Comparison of ENCODE assay signal across 27 mouse cellular contexts in the genomic region with DNA sequence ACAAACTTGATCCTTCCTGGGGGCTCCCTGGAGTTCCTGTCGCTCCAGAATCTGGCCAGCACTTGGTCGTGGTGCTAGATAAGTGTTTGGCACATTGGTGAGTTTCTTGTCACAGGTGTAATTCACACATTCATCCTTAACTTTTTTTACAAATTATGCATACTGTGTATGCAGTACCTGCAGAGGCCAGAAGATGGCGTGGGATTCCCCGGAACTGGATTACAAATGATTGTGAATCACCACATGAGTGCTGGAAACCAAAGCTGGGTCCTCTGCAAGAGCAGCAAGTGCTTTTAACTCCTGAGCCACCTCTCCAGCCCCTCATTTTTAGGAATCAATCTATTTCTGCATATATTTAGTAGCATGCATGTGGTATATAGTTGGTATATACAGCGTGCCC. TPM values are rescaled to one million over a fixed set of nuclear protein-coding genes. Genes with fewer than 3 reads are reported as not detected.
DNase-seq lines count a peak whose midpoint lies in the region; ATAC-seq and TF ChIP-seq lines count a peak whose summit lies in the region.
"Had no signal": no experiment of that assay in that cellular context is flagged by ENCODE, and none has a peak within 500 bp of the region (broad histone marks: within the 10 kb centered on the region; RNA-seq: fewer than 3 reads in every experiment).

No protein-coding gene starts in this region.

- peaks cover 8% of the 10 kb centered on the region; the same call in 1 of the 2 replicates for H3K36me3 ChIP-seq in heart, postnatal 0 days (replicated peaks; ENCODE audit: control insufficient read depth, insufficient read depth, low read length)
- H3K36me3 ChIP-seq in liver, embryonic 14.5 days (replicated peaks; ENCODE audit: control insufficient read depth, insufficient read depth, low read depth), result no peaks in the 10 kb centered on the region
- H3K36me3 ChIP-seq in liver, embryonic 12.5 days, result peaks cover 7% of the 10 kb centered on the region
- peaks cover 0 to 16% of the 10 kb centered on the region in 2 experiments; a peak in 2 of 4 replicates for H3K36me3 ChIP-seq in MEL (ENCODE audit: control insufficient read depth in 1 of 2, insufficient read depth in 2 of 2, low read length in 2 of 2)
- H3K36me3 ChIP-seq in splenic B cell, adult 2 months (ENCODE audit: control insufficient read depth, insufficient read depth, low read length, poor library complexity, severe bottlenecking), result peaks cover 6% of the 10 kb centered on the region
- H3K36me3 ChIP-seq: embryonic facial prominence, embryonic 10.5 days; hindbrain, embryonic 13.5 days; limb, embryonic 10.5 days; midbrain, embryonic 15.5 days; neural tube, embryonic 15.5 days had no signal

- no peaks in the 10 kb centered on the region for H3K79me2 ChIP-seq in MEL (ENCODE audit: control insufficient read depth, insufficient read depth, low read length, poor library complexity)

- WGBS in heart, postnatal 0 days, result 78% methylated on average over 5 of the region's 5 CpGs
- 65% methylated on average over 5 of the region's 5 CpGs for WGBS in liver, embryonic 14.5 days (ENCODE audit: insufficient replicate concordance)
- WGBS in liver, embryonic 12.5 days (ENCODE audit: insufficient replicate concordance), result 71% methylated on average over 5 of the region's 5 CpGs

- no peak for DNase-seq in heart, postnatal 0 days (ENCODE audit: low spot score)
- DNase-seq in heart, postnatal 25 days (ENCODE audit: low spot score), result no peak
- DNase-seq in liver, embryonic 14.5 days (ENCODE audit: low read depth in 3 of 3, low spot score in 3 of 3), result no peak
- DNase-seq in MEL (ENCODE audit: low read depth, low spot score), result peak; percentile 38
- DNase-seq in splenic B cell, adult 2 months (ENCODE audit: low read depth, low spot score), result peak; percentile 23
- DNase-seq: B cell, adult 2 months; cerebellum, adult 8-10 months; gastrocnemius, postnatal 14 days; heart, adult 18-20 months; spleen, adult 18-20 months had no signal

- peak; percentile 11 for TF ChIP-seq RAD21 in MEL (IDR thresholded peaks at IDR 0.05; ENCODE audit: low read depth, low read length)

- ATAC-seq in heart, postnatal 0 days (ENCODE audit: insufficient read depth, low read depth), result no peak
- ATAC-seq in liver, embryonic 14.5 days (ENCODE audit: insufficient read depth), result no peak
- ATAC-seq in liver, embryonic 12.5 days, result no peak
- ATAC-seq in megakaryocyte, adult 5-6 weeks (ENCODE audit: poor library complexity, severe bottlenecking), result no peak
- ATAC-seq: midbrain, embryonic 15.5 days; Patski had no signal

- no peak for TF ChIP-seq POLR2A in MEL (IDR thresholded peaks at IDR 0.05; ENCODE audit: control insufficient read depth in 1 of 2, insufficient read depth in 1 of 2, low read depth in 1 of 2, low read length in 2 of 2, poor library complexity in 1 of 2)

- intact Hi-C loops in heart, postnatal 25 days (cut with DNase I), result no loop called here

- TF ChIP-seq CTCF in heart, postnatal 0 days (IDR thresholded peaks at IDR 0.05; ENCODE audit: low read depth), result peak; percentile 17; the same call in 1 of the 2 replicates
- TF ChIP-seq CTCF in liver, embryonic 14.5 days (IDR thresholded peaks at IDR 0.05; ENCODE audit: low read depth), result peak; percentile 36
- peak; percentile 28 to 52 (median 35); a peak in 4 of 6 replicates for TF ChIP-seq CTCF in MEL (IDR thresholded peaks at IDR 0.05 in 2 of 3, conservative IDR thresholded peaks at IDR 0.05 in 1 of 3; ENCODE audit: control insufficient read depth in 1 of 3, insufficient read depth in 1 of 3, low read depth in 2 of 3, low read length in 3 of 3, poor library complexity in 1 of 3, severe bottlenecking in 1 of 3)

- no peak overlapping the region for H3K4me2 ChIP-seq in heart, postnatal 0 days (ENCODE audit: low read depth, low read length)
- no peak overlapping the region for H3K4me2 ChIP-seq in liver, embryonic 14.5 days (ENCODE audit: low read depth)
- H3K4me2 ChIP-seq in liver, embryonic 12.5 days, result no peak overlapping the region
- H3K4me2 ChIP-seq: hindbrain, embryonic 13.5 days; midbrain, embryonic 15.5 days; neural tube, embryonic 15.5 days had no signal

- TF ChIP-seq EP300 in heart, postnatal 0 days (IDR thresholded peaks at IDR 0.05; ENCODE audit: low read depth), result no peak
- TF ChIP-seq EP300 in liver, embryonic 14.5 days (IDR thresholded peaks at IDR 0.05; ENCODE audit: low read depth), result no peak
- no peak for TF ChIP-seq EP300 in MEL (IDR thresholded peaks at IDR 0.05; ENCODE audit: low read depth in 1 of 2, low read length in 2 of 2)

- peaks cover 29% of the 10 kb centered on the region for H3K4me1 ChIP-seq in heart, postnatal 0 days (ENCODE audit: control insufficient read depth, insufficient read depth)
- peaks cover 15 to 38% of the 10 kb centered on the region in 2 experiments for H3K4me1 ChIP-seq in liver, embryonic 14.5 days (replicated peaks; ENCODE audit: control insufficient read depth in 2 of 2, insufficient read depth in 2 of 2, low read length in 1 of 2)
- H3K4me1 ChIP-seq in liver, embryonic 12.5 days, result peaks cover 70% of the 10 kb centered on the region
- H3K4me1 ChIP-seq in MEL (ENCODE audit: control insufficient read depth in 1 of 2, insufficient read depth in 2 of 2, low read length in 2 of 2), result peaks cover 10 to 26% of the 10 kb centered on the region in 2 experiments
- H3K4me1 ChIP-seq: hindbrain, embryonic 13.5 days; midbrain, embryonic 15.5 days; neural tube, embryonic 15.5 days had no signal

- no peaks in the 10 kb centered on the region for H3K9me3 ChIP-seq in heart, postnatal 0 days (replicated peaks; ENCODE audit: control insufficient read depth, low read length)
- peaks cover 2% of the 10 kb centered on the region; the same call in 1 of the 2 replicates for H3K9me3 ChIP-seq in liver, embryonic 14.5 days (ENCODE audit: control insufficient read depth, low read length)
- 0 out of 2 replicates have a peak, but pooled peaks cover 5% of the 10 kb centered on the region for H3K9me3 ChIP-seq in liver, embryonic 12.5 days (replicated peaks)
- no peaks in the 10 kb centered on the region for H3K9me3 ChIP-seq in MEL (replicated peaks; ENCODE audit: insufficient read depth, low read length)
- H3K9me3 ChIP-seq: hindbrain, embryonic 13.5 days; limb, embryonic 10.5 days; midbrain, embryonic 15.5 days; neural tube, embryonic 15.5 days had no signal

- H3K27me3 ChIP-seq in heart, postnatal 0 days (ENCODE audit: control insufficient read depth, insufficient read depth, low read length), result no peaks in the 10 kb centered on the region
- no peaks in the 10 kb centered on the region for H3K27me3 ChIP-seq in liver, embryonic 14.5 days (ENCODE audit: control insufficient read depth, insufficient read depth, low read length)
- H3K27me3 ChIP-seq in liver, embryonic 12.5 days (replicated peaks), result no peaks in the 10 kb centered on the region
- no peaks in the 10 kb centered on the region for H3K27me3 ChIP-seq in MEL (ENCODE audit: control insufficient read depth in 1 of 2, insufficient read depth in 2 of 2, low read length in 2 of 2)
- H3K27me3 ChIP-seq in splenic B cell, adult 2 months (ENCODE audit: control insufficient read depth, insufficient read depth, low read length, poor library complexity, severe bottlenecking), result no peaks in the 10 kb centered on the region; the same call in 1 of the 2 replicates
- H3K27me3 ChIP-seq: hindbrain, embryonic 13.5 days; midbrain, embryonic 15.5 days; neural tube, embryonic 15.5 days; Patski had no signal

- H3K27ac ChIP-seq in heart, postnatal 0 days (ENCODE audit: low read depth), result no peak overlapping the region
- no peak overlapping the region for H3K27ac ChIP-seq in liver, embryonic 14.5 days
- H3K27ac ChIP-seq in liver, embryonic 12.5 days, result no peak overlapping the region
- H3K27ac ChIP-seq in MEL (ENCODE audit: control insufficient read depth, low read depth, low read length), result no peak overlapping the region
- H3K27ac ChIP-seq: embryonic facial prominence, embryonic 10.5 days; hindbrain, embryonic 13.5 days; limb, embryonic 10.5 days; midbrain, embryonic 15.5 days; neural tube, embryonic 15.5 days had no signal

- H3K4me3 ChIP-seq in heart, postnatal 0 days (ENCODE audit: low read depth, low read length), result no peak overlapping the region
- H3K4me3 ChIP-seq in liver, embryonic 14.5 days (ENCODE audit: insufficient read depth in 1 of 2, low read depth in 2 of 2, low read length in 2 of 2), result no peak overlapping the region
- no peak overlapping the region for H3K4me3 ChIP-seq in liver, embryonic 12.5 days
- H3K4me3 ChIP-seq in MEL (ENCODE audit: control insufficient read depth in 1 of 2, insufficient read depth in 1 of 2, low read depth in 2 of 2, low read length in 2 of 2), result no peak overlapping the region
- H3K4me3 ChIP-seq: embryonic facial prominence, embryonic 10.5 days; hindbrain, embryonic 13.5 days; limb, embryonic 10.5 days; megakaryocyte, embryonic 14.5 days; midbrain, embryonic 15.5 days; neural tube, embryonic 15.5 days had no signal

- no peak overlapping the region for H3K9ac ChIP-seq in heart, postnatal 0 days (replicated peaks; ENCODE audit: low read depth, low read length)
- no peak overlapping the region for H3K9ac ChIP-seq in liver, embryonic 14.5 days (replicated peaks)
- no peak overlapping the region for H3K9ac ChIP-seq in liver, embryonic 12.5 days
- no peak overlapping the region for H3K9ac ChIP-seq in MEL (ENCODE audit: control insufficient read depth, low read depth, low read length, poor library complexity, severe bottlenecking)
- H3K9ac ChIP-seq: hindbrain, embryonic 13.5 days; midbrain, embryonic 15.5 days; neural tube, embryonic 15.5 days had no signal

RNA-seq across cellular contexts. Expression of gene Tfeb, which starts 15.0 kb away (rescaled TPM):
- total RNA-seq in heart, postnatal 0 days (2014; rRNA removed; ENCODE audit: low replicate concordance), result 42.4 and 57.5 TPM in 2 replicates
- polyA plus RNA-seq in heart, postnatal 0 days (2015; fragmentation: Nextera tagmentation; extraction: Ambion mirVana), result 26.9 and 27.9 TPM in 2 replicates
- total RNA-seq in heart, postnatal 25 days (2021), result 10 to 100 TPM; 40.8 to 45.7 TPM
- 2.4 and 2.9 TPM in 2 replicates for polyA plus RNA-seq in liver, embryonic 14.5 days (2012; rRNA removed)
- polyA plus RNA-seq in liver, embryonic 14.5 days (2014; fragmentation: Nextera tagmentation; extraction: Ambion mirVana), result 3.2 and 3.7 TPM in 2 replicates
- polyA plus RNA-seq in liver, embryonic 12.5 days (2016; fragmentation: Nextera tagmentation; extraction: Ambion mirVana), result 5.6 and 5.8 TPM in 2 replicates
- total RNA-seq in MEL (2012; rRNA removed), result 14.7 and 16.4 TPM in 2 replicates
- polyA plus RNA-seq in MEL (2012; ENCODE audit: insufficient read depth in 1 of 2, insufficient read length in 2 of 2, low read depth in 1 of 2, low replicate concordance in 2 of 2, missing spikeins in 1 of 2), result 10 to 100 TPM in 1 of 2 experiments, not detected in 1; 22.8 TPM
- 31.0 and 31.7 TPM in 2 replicates for total RNA-seq in megakaryocyte, adult 5-6 weeks (2015)
- total RNA-seq in megakaryocyte, adult 5-6 weeks (2017), result 38.5 and 39.9 TPM in 2 replicates

RNA-seq across cellular contexts. Expression of gene Pgc, which starts 25.2 kb away (rescaled TPM):
- 0.35 TPM in 1 of 2 replicates, not detected in the other for total RNA-seq in heart, postnatal 0 days (2014; rRNA removed; ENCODE audit: low replicate concordance)
- not detected in 2 replicates for polyA plus RNA-seq in heart, postnatal 0 days (2015; fragmentation: Nextera tagmentation; extraction: Ambion mirVana)
- not detected for total RNA-seq in heart, postnatal 25 days (2021)
- polyA plus RNA-seq in liver, embryonic 14.5 days (2012; rRNA removed), result not detected in 2 replicates
- not detected in 2 replicates for polyA plus RNA-seq in liver, embryonic 14.5 days (2014; fragmentation: Nextera tagmentation; extraction: Ambion mirVana)
- polyA plus RNA-seq in liver, embryonic 12.5 days (2016; fragmentation: Nextera tagmentation; extraction: Ambion mirVana), result not detected in 2 replicates
- not detected in 2 replicates for total RNA-seq in MEL (2012; rRNA removed)
- not detected for polyA plus RNA-seq in MEL (2012; ENCODE audit: insufficient read depth in 1 of 2, insufficient read length in 2 of 2, low read depth in 1 of 2, low replicate concordance in 2 of 2, missing spikeins in 1 of 2)
- total RNA-seq in megakaryocyte, adult 5-6 weeks (2015), result not detected in 2 replicates
- not detected in 2 replicates for total RNA-seq in megakaryocyte, adult 5-6 weeks (2017)
- total RNA-seq: adrenal gland, adult 18-20 months; adrenal gland, postnatal 4 days; common myeloid progenitor, adult 5-6 weeks; gastrocnemius, postnatal 14 days; heart, adult 18-20 months; layer of hippocampus, adult 18-20 months; left cerebral cortex, adult 18-20 months; liver, adult 2 months had no signal
- polyA plus RNA-seq: forebrain, embryonic 11.5 days; frontal cortex, adult 2 months; hindbrain, embryonic 13.5 days; limb, embryonic 10.5 days; midbrain, embryonic 15.5 days; neural tube, embryonic 15.5 days; Patski had no signal

RNA-seq across cellular contexts. Expression of gene Prickle4, which starts 57.3 kb away (rescaled TPM):
- 9.9 TPM in 1 of 2 replicates, not detected in the other for total RNA-seq in heart, postnatal 0 days (2014; rRNA removed; ENCODE audit: low replicate concordance)
- 0.36 and 0.93 TPM in 2 replicates for polyA plus RNA-seq in heart, postnatal 0 days (2015; fragmentation: Nextera tagmentation; extraction: Ambion mirVana)
- 1 to 10 TPM; 3.8 to 5.6 TPM for total RNA-seq in heart, postnatal 25 days (2021)
- 0.11 TPM in 1 of 2 replicates, not detected in the other for polyA plus RNA-seq in liver, embryonic 14.5 days (2012; rRNA removed)
- polyA plus RNA-seq in liver, embryonic 14.5 days (2014; fragmentation: Nextera tagmentation; extraction: Ambion mirVana), result 0.23 TPM in 1 of 2 replicates, not detected in the other
- polyA plus RNA-seq in liver, embryonic 12.5 days (2016; fragmentation: Nextera tagmentation; extraction: Ambion mirVana), result not detected in 2 replicates
- 0.23 TPM in 1 of 2 replicates, not detected in the other for total RNA-seq in MEL (2012; rRNA removed)
- 1 to 10 TPM in 1 of 2 experiments, not detected in 1; 4.3 TPM for polyA plus RNA-seq in MEL (2012; ENCODE audit: insufficient read depth in 1 of 2, insufficient read length in 2 of 2, low read depth in 1 of 2, low replicate concordance in 2 of 2, missing spikeins in 1 of 2)
- total RNA-seq in megakaryocyte, adult 5-6 weeks (2015), result 0.16 TPM in 1 of 2 replicates, not detected in the other
- total RNA-seq in megakaryocyte, adult 5-6 weeks (2017), result 1.1 TPM in 1 of 2 replicates, not detected in the other
- polyA plus RNA-seq: embryonic facial prominence, embryonic 10.5 days had no signal

RNA-seq across cellular contexts. Expression of gene Gm21981, which starts 57.6 kb away (rescaled TPM):
- 0.12 TPM in 1 of 2 replicates, not detected in the other for total RNA-seq in heart, postnatal 0 days (2014; rRNA removed; ENCODE audit: low replicate concordance)
- 0.19 and 0.22 TPM in 2 replicates for polyA plus RNA-seq in heart, postnatal 0 days (2015; fragmentation: Nextera tagmentation; extraction: Ambion mirVana)
- total RNA-seq in heart, postnatal 25 days (2021), result 1 to 10 TPM in 1 of 2 experiments, under 1 TPM in 1; 0.55 to 1.0 TPM
- polyA plus RNA-seq in liver, embryonic 14.5 days (2012; rRNA removed), result 0.18 and 0.32 TPM in 2 replicates
- 0.30 TPM in 1 of 2 replicates, not detected in the other for polyA plus RNA-seq in liver, embryonic 14.5 days (2014; fragmentation: Nextera tagmentation; extraction: Ambion mirVana)
- 0.06 and 0.07 TPM in 2 replicates for polyA plus RNA-seq in liver, embryonic 12.5 days (2016; fragmentation: Nextera tagmentation; extraction: Ambion mirVana)
- 0.56 and 0.81 TPM in 2 replicates for total RNA-seq in MEL (2012; rRNA removed)
- under 1 TPM in 1 of 2 experiments, not detected in 1; 0.71 TPM for polyA plus RNA-seq in MEL (2012; ENCODE audit: insufficient read depth in 1 of 2, insufficient read length in 2 of 2, low read depth in 1 of 2, low replicate concordance in 2 of 2, missing spikeins in 1 of 2)
- not detected in 2 replicates for total RNA-seq in megakaryocyte, adult 5-6 weeks (2015)
- total RNA-seq in megakaryocyte, adult 5-6 weeks (2017), result not detected in 2 replicates

Comparison
In these comparisons a context has a peak if more than half of its experiments do, and no peak if none do; other contexts are left out.
1. DNase-seq: peak in MEL (single experiment) and splenic B cell, adult 2 months (single experiment); none in heart, postnatal 0 days (single experiment), heart, postnatal 25 days (single experiment) and liver, embryonic 14.5 days (0 of 3).
2. Peak in every context shown above with its lines, with median percentiles within 50 percentile points of each other: CTCF ChIP-seq.